8 mouse cellular contexts compared by ENCODE assay signal in genomic region chr1:96846727-96847126, GRCm38 (mm10). TPM values are rescaled to one million over a fixed set of nuclear protein-coding genes. Genes with fewer than 3 reads are reported as not detected.
A peak's percentile ranks its signal among the peaks of the same experiment; 100 is the strongest.
DNase-seq lines count a peak whose midpoint lies in the region; TF ChIP-seq lines count a peak whose summit lies in the region.
"Had no signal": no experiment of that assay in that cellular context is flagged by ENCODE, and none has a peak within 500 bp of the region (broad histone marks: within the 10 kb centered on the region; RNA-seq: fewer than 3 reads in every experiment).

No protein-coding gene starts in this region.

- H3K4me3 ChIP-seq in MEL (ENCODE audit: control insufficient read depth in 1 of 2, insufficient read depth in 1 of 2, low read depth in 2 of 2, low read length in 2 of 2) = no peak overlapping the region
- H3K4me3 ChIP-seq: embryonic facial prominence, embryonic 12.5 days had no signal

- peak; percentile 32 to 93 (median 45) for TF ChIP-seq CTCF in MEL (IDR thresholded peaks at IDR 0.05 in 2 of 3, conservative IDR thresholded peaks at IDR 0.05 in 1 of 3; ENCODE audit: control insufficient read depth in 1 of 3, insufficient read depth in 1 of 3, low read depth in 2 of 3, low read length in 3 of 3, poor library complexity in 1 of 3, severe bottlenecking in 1 of 3)
- TF ChIP-seq CTCF in brain, embryonic 14.5 days (IDR thresholded peaks at IDR 0.05; ENCODE audit: borderline replicate concordance, extremely low read depth, insufficient read depth, insufficient read length) = peak; percentile 14; the same call in 1 of the 2 replicates

- H3K27ac ChIP-seq in MEL (ENCODE audit: control insufficient read depth, low read depth, low read length) = no peak overlapping the region
- H3K27ac ChIP-seq: embryonic facial prominence, embryonic 12.5 days had no signal

- H3K36me3 ChIP-seq in MEL (ENCODE audit: control insufficient read depth in 1 of 2, insufficient read depth in 2 of 2, low read length in 2 of 2) = no peaks in the 10 kb centered on the region
- H3K36me3 ChIP-seq: embryonic facial prominence, embryonic 12.5 days had no signal

- no peaks in the 10 kb centered on the region for H3K9me3 ChIP-seq in MEL (replicated peaks; ENCODE audit: insufficient read depth, low read length)
- H3K9me3 ChIP-seq: embryonic facial prominence, embryonic 12.5 days had no signal

- peak; percentile 42 for DNase-seq in layer of hippocampus, adult 11-12 months (ENCODE audit: low spot score)
- DNase-seq in layer of hippocampus, adult 8-10 months (ENCODE audit: low spot score in 2 of 2) = no peak
- DNase-seq in MEL (ENCODE audit: low read depth, low spot score) = peak; percentile 74
- peak; percentile 69 for DNase-seq in brain, embryonic 14.5 days (ENCODE audit: low read depth)
- peak; percentile 6 to 59 for DNase-seq in layer of hippocampus, postnatal 14 days (ENCODE audit: low spot score in 2 of 2)
- DNase-seq in natural killer cell, adult 2 months (ENCODE audit: low spot score in 2 of 2) = no peak
- DNase-seq in adrenal gland, postnatal 36 days = no peak

- H3K4me1 ChIP-seq in MEL (ENCODE audit: control insufficient read depth in 1 of 2, insufficient read depth in 2 of 2, low read length in 2 of 2) = no peaks in the 10 kb centered on the region; a peak in 2 of 4 replicates
- H3K4me1 ChIP-seq: embryonic facial prominence, embryonic 12.5 days had no signal

- TF ChIP-seq RAD21 in MEL (IDR thresholded peaks at IDR 0.05; ENCODE audit: low read depth, low read length) = peak; percentile 97

- TF ChIP-seq EP300 in MEL (IDR thresholded peaks at IDR 0.05; ENCODE audit: low read depth in 1 of 2, low read length in 2 of 2) = no peak

- no peaks in the 10 kb centered on the region for H3K27me3 ChIP-seq in MEL (ENCODE audit: control insufficient read depth in 1 of 2, insufficient read depth in 2 of 2, low read length in 2 of 2)
- H3K27me3 ChIP-seq: embryonic facial prominence, embryonic 12.5 days had no signal

- TF ChIP-seq POLR2A in MEL (IDR thresholded peaks at IDR 0.05; ENCODE audit: control insufficient read depth in 1 of 2, insufficient read depth in 1 of 2, low read depth in 1 of 2, low read length in 2 of 2, poor library complexity in 1 of 2) = no peak
- TF ChIP-seq POLR2A in brain, embryonic 14.5 days (IDR thresholded peaks at IDR 0.05; ENCODE audit: borderline replicate concordance, extremely low read depth, insufficient read depth, insufficient read length, poor library complexity, severe bottlenecking) = no peak

- no peak overlapping the region for H3K9ac ChIP-seq in MEL (ENCODE audit: control insufficient read depth, low read depth, low read length, poor library complexity, severe bottlenecking)
- H3K9ac ChIP-seq: embryonic facial prominence, embryonic 12.5 days had no signal

- H3K79me2 ChIP-seq in MEL (ENCODE audit: control insufficient read depth, insufficient read depth, low read length, poor library complexity) = no peaks in the 10 kb centered on the region

TF ChIP-seq in MEL, 35 proteins besides CTCF, POLR2A, EP300 and RAD21:
- TF ChIP-seq SMC3 (IDR thresholded peaks at IDR 0.05; ENCODE audit: low read depth, low read length) (peak; percentile 94), SIN3A (IDR thresholded peaks at IDR 0.05; ENCODE audit: low read length) (0 out of 2 replicates have a peak, but pooled peaks have one; percentile 37), KAT2A (conservative IDR thresholded peaks at IDR 0.05; ENCODE audit: low read depth, low read length) (no peak), RCOR1 (IDR thresholded peaks at IDR 0.05; ENCODE audit: low read depth, low read length) (no peak), ZC3H11A (IDR thresholded peaks at IDR 0.05; ENCODE audit: low read depth, low read length) (peak; percentile 97), TAL1 (IDR thresholded peaks at IDR 0.05; ENCODE audit: low read length) (no peak), BHLHE40 (IDR thresholded peaks at IDR 0.05; ENCODE audit: borderline replicate concordance, low read depth, low read length) (0 out of 2 replicates have a peak, but pooled peaks have one; percentile 37), MAZ (IDR thresholded peaks at IDR 0.05; ENCODE audit: low read depth, low read length) (no peak)

RNA-seq across cellular contexts. Expression of gene Slco4c1, which starts 25.2 kb away (rescaled TPM):
- total RNA-seq in layer of hippocampus, adult 8-10 months (2022) = 1 to 10 TPM; 1.7 to 2.7 (median 2.2) TPM
- not detected in 2 replicates for total RNA-seq in MEL (2012; rRNA removed)
- not detected for polyA plus RNA-seq in MEL (2012; ENCODE audit: insufficient read depth in 1 of 2, insufficient read length in 2 of 2, low read depth in 1 of 2, low replicate concordance in 2 of 2, missing spikeins in 1 of 2)
- 0.39 and 0.62 TPM in 2 replicates for polyA plus RNA-seq in brain, embryonic 14.5 days (2012; rRNA removed)
- 1 to 10 TPM; 1.7 to 1.8 TPM for total RNA-seq in layer of hippocampus, postnatal 14 days (2021)
- not detected for total RNA-seq in adrenal gland, postnatal 36 days (2021)

Comparison
In these comparisons a context has a peak if more than half of its experiments do, and no peak if none do; other contexts are left out.
1. DNase-seq: peak in layer of hippocampus, adult 11-12 months (single experiment), MEL (single experiment), brain, embryonic 14.5 days (single experiment) and layer of hippocampus, postnatal 14 days (2 of 2); none in layer of hippocampus, adult 8-10 months (0 of 2), natural killer cell, adult 2 months (0 of 2) and adrenal gland, postnatal 36 days (0 of 2).